Mouse (Mus musculus): ENCODE measurements around the gene Tlr8. TPM values are rescaled to one million over a fixed set of nuclear protein-coding genes. Genes with fewer than 3 reads are reported as not detected.

Gene Tlr8
- polyA plus RNA-seq, 1 experiment: 0.99 TPM

DNA sequence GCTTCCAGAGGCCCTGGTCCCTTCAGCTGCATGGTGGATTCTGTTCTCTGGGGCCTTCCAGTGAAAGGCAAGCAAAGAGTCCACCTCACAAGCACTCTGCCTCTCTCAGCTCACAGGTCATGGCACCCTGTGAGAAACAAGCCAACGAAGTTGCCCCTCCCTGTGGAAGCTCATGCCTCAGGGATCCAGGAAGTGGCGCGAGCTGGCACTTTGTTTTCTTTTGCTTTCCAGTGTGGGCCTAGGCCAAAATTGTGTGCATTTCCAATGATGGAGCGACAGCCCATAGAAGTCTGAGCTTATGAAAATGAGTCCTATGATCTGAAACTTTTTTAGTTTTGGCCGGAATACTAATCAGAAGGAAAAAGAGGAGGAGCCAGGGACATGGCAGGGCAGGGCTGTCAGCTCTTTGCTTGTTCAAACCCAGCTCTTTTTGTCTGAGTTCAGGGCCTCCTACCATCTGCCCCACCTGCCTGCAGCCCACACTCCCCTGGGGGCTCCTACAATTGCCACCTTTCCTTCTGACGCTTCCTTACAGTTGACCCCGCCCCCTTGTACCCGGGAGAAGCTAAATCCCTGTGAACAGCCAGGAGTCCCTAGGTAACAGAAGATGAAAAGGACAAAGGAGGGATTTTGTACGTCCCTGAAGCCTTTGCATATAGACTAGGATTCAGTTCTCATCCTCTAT, 52.1 kb downstream of the Tlr8 start:
- Histone ChIP-seq H3K27ac (replicated peaks; ENCODE audit: low read depth, low read length) (peak overlapping the region; percentile 79), H3K4me3 (ENCODE audit: insufficient read depth, low read depth, low read length) (no peak overlapping the region), H3K4me1 (ENCODE audit: control insufficient read depth, insufficient read depth, insufficient read length, low read length) (peaks cover 2% of the 10 kb centered on the region)

DNA sequence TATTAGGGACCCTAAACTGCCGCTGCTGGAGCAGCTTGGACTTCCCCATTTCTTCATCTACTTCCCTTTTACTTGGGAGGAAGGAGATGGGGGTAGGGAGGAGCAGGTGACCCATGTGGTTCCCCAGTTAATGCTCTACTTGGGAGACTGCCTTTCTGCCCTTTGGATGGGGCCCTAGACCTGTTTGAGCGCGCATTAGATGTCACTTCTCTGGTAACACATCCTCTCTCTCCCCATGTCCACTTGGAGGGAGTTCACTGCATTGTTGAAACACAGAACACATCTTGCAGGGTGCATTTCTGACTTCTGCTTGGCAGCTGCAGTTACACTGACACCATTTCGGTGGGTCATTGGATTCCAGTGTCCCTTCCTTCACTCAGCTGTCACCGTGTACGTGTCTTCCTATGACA, 53.8 kb downstream of the Tlr8 start:
- Histone ChIP-seq H3K4me1 (ENCODE audit: control insufficient read depth, insufficient read depth, insufficient read length, low read length) (peaks cover 2% of the 10 kb centered on the region), H3K27ac (replicated peaks; ENCODE audit: low read depth, low read length) (peak overlapping the region; percentile 99), H3K4me3 (ENCODE audit: insufficient read depth, low read depth, low read length) (peak overlapping the region; percentile 91)

DNA sequence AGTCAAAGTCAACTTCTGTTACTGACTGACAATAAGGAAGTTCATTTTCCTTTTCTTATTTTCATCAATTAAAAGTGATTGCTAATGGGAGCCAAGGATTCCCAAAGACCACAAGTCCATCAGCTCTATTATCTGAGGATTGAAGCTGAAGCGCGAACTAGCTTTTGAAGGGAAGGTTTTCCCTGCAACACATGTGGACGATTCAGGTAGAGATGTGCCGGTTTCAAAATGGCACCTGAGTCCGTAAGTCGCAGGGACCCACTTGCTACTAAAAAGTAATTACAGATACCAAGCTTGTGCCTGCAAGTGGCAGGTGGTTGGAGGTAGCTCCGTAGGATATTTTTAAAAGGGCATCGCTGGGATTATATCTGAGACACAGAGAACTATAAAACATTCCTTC, 54.3 kb downstream of the Tlr8 start:
- Histone ChIP-seq H3K4me3 (ENCODE audit: insufficient read depth, low read depth, low read length) (peak overlapping the region; percentile 91), H3K4me1 (ENCODE audit: control insufficient read depth, insufficient read depth, insufficient read length, low read length) (peaks cover 2% of the 10 kb centered on the region), H3K27ac (replicated peaks; ENCODE audit: low read depth, low read length) (peak overlapping the region; percentile 99)

DNA sequence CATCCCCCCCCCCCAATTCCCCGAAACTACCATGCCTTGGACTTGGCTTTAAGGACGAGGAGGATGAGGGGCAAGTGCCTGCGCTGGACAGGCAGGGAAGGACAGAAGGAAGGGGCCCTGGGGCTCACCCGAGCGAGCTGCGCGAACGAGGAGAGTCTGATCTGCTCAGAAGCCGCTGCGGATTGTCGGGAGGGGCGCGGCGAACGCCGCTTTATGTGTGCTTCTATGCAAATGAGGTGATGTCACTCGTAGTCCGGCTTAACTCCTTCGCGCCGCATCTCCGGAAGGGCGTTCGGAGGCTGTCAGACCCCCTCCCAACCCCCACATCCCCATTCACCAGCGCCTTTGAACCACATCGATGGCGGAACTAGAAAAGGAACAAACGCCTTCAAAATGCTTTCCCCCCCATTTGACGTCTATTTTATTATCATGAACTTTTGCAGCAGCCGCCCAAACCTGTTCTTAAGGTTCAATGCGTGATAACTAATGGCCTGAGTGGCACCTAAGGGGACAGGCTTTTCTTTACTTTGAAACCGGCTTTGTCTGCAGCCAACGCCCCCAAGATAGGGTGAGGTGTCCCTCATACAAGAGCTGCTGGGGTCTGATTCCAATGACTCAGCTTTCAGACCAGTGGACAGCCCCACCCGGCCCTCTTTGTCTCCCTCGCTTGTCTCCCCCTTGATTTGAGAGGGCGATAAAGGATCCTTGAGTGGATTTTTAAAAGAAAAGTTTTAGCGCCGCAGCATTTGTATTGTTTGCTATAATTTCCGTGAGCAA, 55.0 kb downstream of the Tlr8 start, which contains the start of gene Tmsb4x:
Gene Tmsb4x, minus strand, starts transcription at position 338 of the 777 bp plus-strand sequence.
- peaks cover 2% of the 10 kb centered on the region for H3K4me1 ChIP-seq (ENCODE audit: control insufficient read depth, insufficient read depth, insufficient read length, low read length)
- peak within 1 kb of the TSS; percentile 99 for H3K27ac ChIP-seq (replicated peaks; ENCODE audit: low read depth, low read length)
- peak within 1 kb of the TSS; percentile 91 for H3K4me3 ChIP-seq (ENCODE audit: insufficient read depth, low read depth, low read length)

DNA sequence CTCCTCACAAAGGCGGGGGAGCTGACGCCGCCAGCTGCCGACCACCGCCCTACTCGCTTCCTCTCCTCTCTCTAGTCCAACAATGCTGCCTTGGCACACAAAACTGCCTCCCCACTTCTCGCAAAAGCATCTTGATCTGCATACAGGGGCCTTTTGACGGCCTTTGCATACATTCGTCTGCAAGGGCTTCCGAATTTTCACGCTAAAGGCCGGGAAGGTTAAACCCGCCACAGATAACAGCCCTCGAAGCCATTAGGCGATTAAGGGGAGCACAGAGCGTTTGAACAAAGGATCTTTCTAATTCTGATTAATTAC, 55.7 kb downstream of the Tlr8 start:
- Histone ChIP-seq H3K4me1 (ENCODE audit: control insufficient read depth, insufficient read depth, insufficient read length, low read length) (peaks cover 2% of the 10 kb centered on the region), H3K27ac (replicated peaks; ENCODE audit: low read depth, low read length) (peak overlapping the region; percentile 98)

DNA sequence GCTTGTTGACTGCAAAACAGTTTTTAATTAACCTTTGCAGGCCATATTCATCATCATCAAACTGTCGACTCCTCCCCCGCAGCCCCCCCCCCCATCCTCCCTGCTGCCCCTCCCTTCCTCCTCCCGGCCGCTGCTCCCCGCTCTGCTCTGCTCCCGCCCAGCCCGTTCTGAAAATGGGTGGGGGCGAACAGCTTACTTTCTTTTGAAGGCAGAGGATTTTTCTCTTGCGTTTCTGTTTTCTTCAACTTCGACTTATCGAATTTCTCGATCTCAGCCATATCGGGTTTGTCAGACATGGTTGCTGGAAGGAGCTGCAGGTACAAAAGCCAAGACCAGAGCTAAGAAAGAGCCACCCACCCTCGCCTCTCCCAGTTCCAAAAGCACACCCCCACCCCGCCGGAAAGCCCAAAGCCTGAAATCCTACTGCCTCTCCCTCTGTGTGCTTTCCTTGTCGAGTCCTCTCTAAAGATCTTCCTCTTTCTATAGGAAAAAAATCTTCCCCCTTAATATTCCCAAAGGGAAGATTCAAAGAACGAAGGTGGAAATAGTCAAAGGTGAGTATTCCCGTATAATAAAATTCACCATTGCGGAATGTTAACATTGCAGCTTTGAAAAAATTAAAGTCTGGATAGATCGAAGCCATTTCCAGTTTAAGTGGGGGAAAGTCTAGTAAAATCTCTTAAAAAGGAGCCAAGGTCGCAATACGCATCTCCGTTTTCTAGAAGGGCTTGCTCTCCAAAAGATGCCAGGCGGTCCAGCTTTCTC, 56.2 kb downstream of the Tlr8 start:
- Histone ChIP-seq H3K27ac (replicated peaks; ENCODE audit: low read depth, low read length) (peak overlapping the region; percentile 98), H3K4me1 (ENCODE audit: control insufficient read depth, insufficient read depth, insufficient read length, low read length) (peaks cover 2% of the 10 kb centered on the region), H3K4me3 (ENCODE audit: insufficient read depth, low read depth, low read length) (peak overlapping the region; percentile 91)

More for the DNA sequence above, 55.7 kb downstream of the Tlr8 start:
- H3K4me3 ChIP-seq (ENCODE audit: insufficient read depth, low read depth, low read length): peak overlapping the region; percentile 91

DNA sequence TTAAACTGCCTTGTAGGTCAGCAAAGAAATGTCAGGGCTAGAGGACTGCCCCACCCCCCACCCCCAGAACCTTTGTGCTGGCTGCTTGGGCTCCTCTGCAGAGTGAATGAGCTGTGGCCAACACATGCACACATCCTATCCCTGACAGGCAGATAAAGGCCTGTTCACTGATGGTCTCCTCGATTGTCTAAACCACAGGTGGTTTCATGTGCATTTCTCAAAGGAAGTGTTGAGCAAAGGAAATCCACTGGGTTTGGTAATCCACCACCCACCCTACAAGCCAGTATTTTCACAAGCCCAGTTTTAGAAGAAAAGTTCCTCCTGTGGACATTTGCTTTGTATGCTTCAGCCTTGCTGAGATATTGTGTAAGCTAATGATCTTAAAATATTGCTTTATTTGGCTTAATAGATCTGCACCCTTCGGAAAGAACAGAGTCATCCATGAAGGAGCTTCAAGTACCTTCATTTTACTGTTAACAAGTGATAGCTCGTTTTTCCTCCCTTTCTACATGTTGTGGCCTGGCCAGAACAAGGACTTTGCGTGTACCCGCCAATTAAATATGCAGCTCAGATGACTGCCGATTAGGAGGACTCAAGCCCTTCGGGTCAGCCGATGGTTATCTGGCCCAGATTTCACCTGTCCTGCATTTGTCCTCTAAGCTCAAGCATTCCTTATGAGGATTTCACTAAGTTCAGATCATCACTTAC, 58.2 kb downstream of the Tlr8 start:
- Histone ChIP-seq H3K4me3 (ENCODE audit: insufficient read depth, low read depth, low read length) (peak overlapping the region; percentile 41), H3K27ac (replicated peaks; ENCODE audit: low read depth, low read length) (peak overlapping the region; percentile 83), H3K4me1 (ENCODE audit: control insufficient read depth, insufficient read depth, insufficient read length, low read length) (no peaks in the 10 kb centered on the region)

DNA sequence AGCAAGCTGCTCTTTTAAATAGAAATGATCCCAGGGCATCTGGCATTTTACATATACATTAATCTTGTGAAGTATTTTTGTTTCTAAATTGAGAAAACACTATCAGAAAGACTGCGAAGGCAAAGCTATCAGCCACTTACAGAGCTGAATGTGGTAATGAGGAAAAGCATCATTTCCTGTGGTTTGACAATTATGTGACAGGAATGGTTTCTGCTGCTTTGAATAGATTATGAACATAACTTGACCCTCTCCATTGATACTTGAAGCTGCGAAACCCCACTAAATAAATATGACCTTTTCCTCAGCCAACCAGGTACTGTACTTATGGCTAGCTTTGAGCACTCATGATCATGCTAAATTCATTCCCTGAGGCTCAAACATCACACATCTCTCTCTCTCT, 62.8 kb downstream of the Tlr8 start:
- H3K4me3 ChIP-seq (ENCODE audit: insufficient read depth, low read depth, low read length): no peak overlapping the region
- peak overlapping the region; percentile 98 for H3K27ac ChIP-seq (replicated peaks; ENCODE audit: low read depth, low read length)
- H3K4me1 ChIP-seq (ENCODE audit: control insufficient read depth, insufficient read depth, insufficient read length, low read length): no peaks in the 10 kb centered on the region

DNA sequence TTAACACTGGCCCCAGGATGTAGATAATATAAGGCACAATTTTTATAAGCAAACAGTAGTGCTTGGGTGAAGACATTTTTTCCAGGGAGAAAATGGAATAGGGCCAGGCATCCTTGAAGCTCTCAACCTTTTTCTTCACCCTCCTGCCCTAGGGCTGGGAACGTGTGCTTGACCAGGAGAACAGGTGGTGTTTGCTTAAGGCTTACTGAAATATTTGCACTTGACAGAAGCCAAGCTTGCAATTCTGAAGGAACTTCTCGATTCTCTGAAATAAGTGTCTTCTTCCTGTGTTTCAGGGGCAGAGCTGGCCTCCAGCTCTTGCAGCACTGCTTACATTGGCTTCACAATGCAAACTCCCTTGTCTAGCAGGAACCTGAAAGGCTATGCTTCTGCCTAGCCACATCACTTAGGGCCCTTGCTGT, 68.9 kb downstream of the Tlr8 start:
- H3K27ac ChIP-seq (replicated peaks; ENCODE audit: low read depth, low read length): no peak overlapping the region
- no peak overlapping the region for H3K4me3 ChIP-seq (ENCODE audit: insufficient read depth, low read depth, low read length)
- no peaks in the 10 kb centered on the region for H3K4me1 ChIP-seq (ENCODE audit: control insufficient read depth, insufficient read depth, insufficient read length, low read length)

Other genes starting within 250 kb of the Tlr8 start
- gene Tmsb4x, start 55.0 kb downstream of the Tlr8 start, polyA plus RNA-seq (2012; ENCODE audit: insufficient read depth, insufficient read length, missing spikeins): 941 and 1,203 TPM in 2 replicates
- 1.4 and 2.1 TPM in 2 replicates for gene Tlr7, start 66.2 kb upstream of the Tlr8 start, polyA plus RNA-seq (2012; ENCODE audit: insufficient read depth, insufficient read length, missing spikeins)
- 3.1 and 3.3 TPM in 2 replicates for gene Prps2, start 118.4 kb upstream of the Tlr8 start, polyA plus RNA-seq (2012; ENCODE audit: insufficient read depth, insufficient read length, missing spikeins)